Mouse (Mus musculus): ENCODE measurements around the gene Clcnka. TPM values are rescaled to one million over a fixed set of nuclear protein-coding genes. Genes with fewer than 3 reads are reported as not detected.

Gene Clcnka
- total RNA-seq, 2 experiments from 2014 or later: 0.55 TPM; not detected in 1

DNA sequence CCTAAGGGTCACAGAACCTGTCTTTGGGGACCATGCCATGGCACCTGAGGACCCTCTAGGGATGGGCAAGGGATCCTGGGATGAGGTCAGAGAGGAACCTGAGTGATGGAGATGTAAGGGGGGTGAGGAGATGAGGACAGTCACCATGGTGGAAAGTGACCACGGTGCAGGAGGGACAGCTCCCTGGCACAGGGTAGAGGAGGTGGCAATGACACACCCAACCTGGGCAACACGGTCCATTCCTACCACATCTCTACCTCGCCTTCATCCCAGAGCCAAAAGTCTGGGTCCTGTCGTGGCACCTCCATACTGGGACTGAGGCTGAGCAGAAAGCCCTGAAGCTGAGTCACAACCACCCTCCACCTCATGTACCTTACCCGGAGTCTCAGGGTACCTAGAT, 24.3 kb upstream of the Clcnka start:
- no peak for DNase-seq (ENCODE audit: low spot score in 2 of 2)

DNA sequence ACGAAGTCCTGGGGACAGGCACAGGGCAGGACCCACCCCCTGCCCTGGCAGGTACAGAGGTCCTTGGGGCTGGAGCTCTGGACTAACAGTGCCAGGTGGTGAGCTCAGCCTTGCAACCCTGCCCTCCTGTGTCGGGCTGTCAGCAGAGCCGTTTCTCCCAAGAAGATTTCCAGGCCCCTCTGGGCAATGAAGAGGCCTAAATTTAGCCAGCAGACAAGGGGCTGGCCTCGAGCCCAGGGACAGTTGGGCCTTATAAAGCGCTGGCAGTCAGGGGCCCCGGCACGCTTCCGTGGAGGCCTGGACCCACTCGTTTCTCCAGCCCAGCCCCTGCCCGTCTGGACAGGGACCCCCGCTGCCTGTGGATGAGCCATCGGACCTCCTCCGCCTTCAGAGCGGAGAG, 22.9 kb upstream of the Clcnka start:
- DNase-seq (ENCODE audit: low spot score in 2 of 2): no peak

- no peak for DNase-seq (ENCODE audit: low spot score in 2 of 2)
Observed at GRCm38 (mm10) chr4:141420886-141421285, 22.4 kb upstream of the Clcnka start.

- DNase-seq (ENCODE audit: low spot score in 2 of 2): no peak
Observed at GRCm38 (mm10) chr4:141420192-141420829, 21.8 kb upstream of the Clcnka start, which contains the start of gene Hspb7. Gene Hspb7 (plus strand): TSS chr4:141420779.

- no peak for DNase-seq (ENCODE audit: low spot score in 2 of 2)
Observed at GRCm38 (mm10) chr4:141419398-141420191, 21.1 kb upstream of the Clcnka start.

- DNase-seq (ENCODE audit: low spot score in 2 of 2): no peak
Observed at GRCm38 (mm10) chr4:141415924-141416323, 17.4 kb upstream of the Clcnka start, which contains the start of gene Clcnkb. Gene Clcnkb (minus strand): TSS chr4:141416014.

DNA sequence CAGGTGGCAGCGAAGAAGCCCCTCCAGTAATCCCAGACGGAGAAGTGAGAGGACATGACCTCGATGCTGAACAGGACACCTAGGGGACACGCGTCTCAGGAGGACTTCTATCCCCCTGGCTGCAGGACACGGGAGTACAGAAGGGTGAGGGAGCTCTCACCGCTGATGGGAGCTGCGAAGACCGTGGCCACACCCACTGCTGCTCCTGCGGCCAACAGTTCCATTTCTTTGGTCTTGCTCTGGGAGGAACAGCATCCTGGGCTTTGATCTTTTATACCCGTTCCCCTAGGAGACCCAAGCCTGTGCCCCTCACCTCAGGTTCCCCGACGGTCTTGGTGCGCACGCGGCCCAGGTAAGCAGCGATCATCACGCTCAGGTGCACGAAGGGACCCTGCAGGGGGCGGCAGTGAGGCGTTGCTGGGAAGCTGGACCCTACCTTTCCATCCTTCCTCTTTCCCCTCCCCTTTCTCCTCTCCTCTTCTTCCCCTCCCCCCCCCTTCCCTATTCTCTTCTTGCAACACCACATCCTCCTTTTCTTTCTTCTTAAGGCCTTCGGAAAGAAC, 13.0 kb upstream of the Clcnka start:
- no peak for DNase-seq (ENCODE audit: low spot score in 2 of 2)

- DNase-seq (ENCODE audit: low spot score in 2 of 2): no peak
Observed at GRCm38 (mm10) chr4:141408577-141408976, 10.1 kb upstream of the Clcnka start.

DNA sequence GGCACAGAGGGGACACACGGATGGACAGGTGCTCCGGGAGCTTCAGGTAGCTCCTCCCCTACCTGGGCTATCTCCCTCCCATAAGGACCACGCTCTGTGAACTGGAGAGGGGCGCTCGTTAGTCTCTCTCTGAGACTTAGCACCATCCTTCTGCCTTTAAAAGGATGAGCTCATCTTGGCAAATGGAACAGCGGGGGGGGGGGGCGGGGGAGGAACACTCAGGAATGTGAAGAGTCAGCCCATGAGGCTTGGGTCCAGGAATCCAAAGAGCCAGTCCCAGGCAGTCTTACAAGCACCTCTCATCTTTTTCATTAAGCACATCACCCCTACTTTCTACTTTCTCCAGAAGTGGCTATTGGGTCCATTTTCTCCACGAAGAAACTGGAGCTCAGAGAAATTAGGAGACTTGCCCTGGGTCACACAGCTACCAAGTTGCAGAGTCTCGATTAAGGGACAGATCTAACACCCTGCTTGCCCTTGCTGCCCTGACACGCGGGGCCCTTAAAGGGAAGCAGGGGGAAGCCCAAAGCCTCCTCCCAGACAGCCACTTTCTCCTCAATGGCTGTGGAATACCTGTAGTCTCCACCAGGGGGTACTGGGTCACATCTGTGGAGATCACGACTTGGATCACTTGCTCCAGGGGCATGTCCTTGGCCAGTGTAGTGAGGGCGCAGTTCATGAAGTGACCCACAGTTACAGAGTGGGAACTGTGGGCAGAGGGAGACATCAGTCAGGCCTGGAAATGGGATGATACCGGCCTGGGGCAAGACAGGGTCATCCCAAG, 8.2 kb upstream of the Clcnka start:
- DNase-seq (ENCODE audit: low spot score in 2 of 2): peak in 1 of 2 experiments; percentile 40

DNA sequence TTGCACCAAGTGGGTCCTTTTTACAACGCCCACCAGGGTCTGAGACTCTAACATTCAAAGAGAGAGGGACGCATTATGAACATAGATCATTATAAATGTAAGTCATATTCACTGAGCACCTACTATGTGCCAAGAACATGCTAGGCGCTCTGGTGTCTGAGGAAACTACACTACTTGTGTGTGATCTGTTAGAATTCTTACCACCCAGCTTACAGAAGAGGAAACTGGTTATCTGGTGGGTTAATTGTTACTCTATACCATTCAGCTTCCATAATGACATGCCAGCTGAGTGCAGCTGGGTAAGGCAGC, 6.7 kb upstream of the Clcnka start:
- no peak for DNase-seq (ENCODE audit: low spot score in 2 of 2)

GRCm38 (mm10) chr4:141404518-141405313, 6.2 kb upstream of the Clcnka start:
- DNase-seq (ENCODE audit: low spot score in 2 of 2): peak; percentile 90 to 93

DNA sequence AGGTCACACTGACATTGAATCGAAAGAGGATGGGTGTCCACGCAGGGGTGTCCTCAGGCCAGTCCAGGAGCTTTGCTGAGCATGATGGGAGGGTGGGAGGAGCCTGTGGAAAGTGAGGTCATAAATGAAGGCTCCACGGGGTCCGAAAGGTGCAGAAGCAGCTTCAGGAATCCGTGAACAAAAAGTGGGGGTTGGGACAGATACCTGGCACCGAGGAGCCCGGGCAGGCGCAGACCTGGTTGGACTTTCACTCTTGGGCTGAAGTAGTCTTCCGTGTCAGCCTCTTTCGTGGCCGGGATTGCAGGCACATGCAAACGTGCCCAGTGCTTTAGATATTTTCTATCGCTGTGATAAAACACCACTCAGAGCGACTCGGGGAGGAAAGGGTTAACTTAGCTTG, 1.6 kb upstream of the Clcnka start:
- DNase-seq (ENCODE audit: low spot score in 2 of 2): no peak

- no peak for DNase-seq (ENCODE audit: low spot score in 2 of 2)
Observed at GRCm38 (mm10) chr4:141397861-141398260, 663 bp downstream of the Clcnka start.

- no peak for DNase-seq (ENCODE audit: low spot score in 2 of 2)
Observed at GRCm38 (mm10) chr4:141394751-141395150, 3.8 kb downstream of the Clcnka start.

- DNase-seq (ENCODE audit: low spot score in 2 of 2): no peak
Observed at GRCm38 (mm10) chr4:141391293-141391692, 7.2 kb downstream of the Clcnka start.

DNA sequence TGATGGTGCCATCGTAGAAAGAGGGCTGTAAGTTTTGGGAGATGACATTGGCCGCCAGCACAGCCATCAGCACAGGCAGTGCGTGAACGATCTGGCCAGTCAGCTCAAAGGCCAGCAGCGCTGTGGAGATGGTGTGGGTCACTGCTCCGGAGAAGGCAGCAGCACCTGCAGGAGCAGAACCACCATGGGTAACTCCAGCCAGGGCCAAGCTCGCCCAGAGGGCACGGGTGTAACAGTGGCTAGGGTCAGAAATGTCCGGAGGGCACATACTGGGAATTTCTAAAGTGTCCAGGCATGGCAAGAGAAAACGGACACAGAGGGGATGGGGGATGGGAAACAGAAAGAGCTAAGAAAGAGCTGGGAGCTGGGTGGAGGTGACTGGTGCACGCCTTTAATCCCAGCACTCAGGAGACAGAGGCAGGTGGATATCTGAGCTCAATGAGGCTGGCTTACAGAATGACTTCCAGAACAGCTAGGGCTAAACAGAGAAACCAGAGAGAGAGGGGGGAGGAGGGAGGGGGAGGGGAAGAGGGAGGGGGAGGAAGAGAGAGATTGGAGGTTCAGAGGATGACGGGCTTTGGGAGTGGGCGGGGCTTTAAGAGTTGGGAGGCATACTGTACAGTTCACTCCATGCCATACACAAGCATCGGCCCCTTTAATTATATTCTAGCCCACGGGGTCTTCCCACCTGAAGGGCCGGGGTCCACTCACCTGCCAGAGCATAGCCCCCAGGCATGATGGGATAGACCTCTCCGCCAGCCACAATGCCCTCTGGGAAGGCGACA, 9.0 kb downstream of the Clcnka start:
- DNase-seq (ENCODE audit: low spot score in 2 of 2): no peak

- no peak for DNase-seq (ENCODE audit: low spot score in 2 of 2)
Observed at GRCm38 (mm10) chr4:141387933-141388332, 10.6 kb downstream of the Clcnka start.

DNA sequence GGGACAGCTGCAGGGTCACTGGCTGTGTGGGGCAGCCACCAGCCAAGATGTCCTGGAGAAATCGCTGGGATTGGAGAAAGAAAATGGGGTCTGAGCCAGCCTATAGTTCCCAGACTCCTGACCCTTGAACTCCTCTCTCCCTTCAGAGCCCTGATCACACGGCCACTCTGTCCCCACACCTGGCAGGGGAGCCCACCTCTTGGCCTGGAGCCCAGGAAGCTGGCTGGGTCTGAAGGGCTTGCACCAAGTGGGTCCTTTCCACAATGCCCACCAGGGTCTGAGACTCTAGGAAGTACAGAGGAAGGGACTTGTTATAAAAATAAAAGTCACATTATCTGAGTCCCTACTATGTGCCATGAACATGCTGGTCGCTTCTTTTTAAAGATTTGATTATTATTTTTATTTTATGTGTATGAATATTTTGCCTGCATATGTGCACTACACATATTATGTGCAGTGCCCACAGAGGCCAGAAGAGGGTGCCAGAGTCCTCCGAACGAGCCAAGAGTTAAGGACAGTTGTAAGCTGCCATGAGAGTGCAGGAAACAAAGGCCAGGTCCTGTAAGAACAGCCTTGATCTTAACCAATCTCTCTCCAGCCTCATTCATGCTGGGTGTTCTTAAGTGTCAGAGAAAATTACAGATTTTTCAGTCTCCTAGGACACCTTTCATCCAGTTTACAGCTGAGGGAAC, 11.3 kb downstream of the Clcnka start:
- peak; percentile 65 to 79 for DNase-seq (ENCODE audit: low spot score in 2 of 2)

GRCm38 (mm10) chr4:141386150-141386549, 12.4 kb downstream of the Clcnka start:
- DNase-seq (ENCODE audit: low spot score in 2 of 2): no peak
